Mouse (Mus musculus) megakaryocyte-erythroid progenitor cell, adult 5-6 weeks (primary cell): Measurements from ENCODE around the gene 9430097D07Rik. TPM values are rescaled to one million over a fixed set of nuclear protein-coding genes. Genes with fewer than 3 reads are reported as not detected.

Source experiments
- ATAC-seq: replicated peaks from 2 replicates; pipeline ENCODE4 v1.8.0; 2016; ENCODE audit warnings: mild to moderate bottlenecking, inconsistent platforms; ENCODE audit not compliant: severe bottlenecking, poor library complexity, low FRiP score, low TSS enrichment
- total RNA-seq, 2 experiments: library from RNA; stranded (forward) in 1 of 2; stranded (reverse) in 1 of 2; fragments of 200-1000, 215-1000 nt in 1 of 2; fragments of >200 nt in 1 of 2; fragmentation: Nextera tagmentation in 1 of 2; gene quantifications; 2 replicates each; pipeline ENCODE4 v1.2.3; 2014 to 2017

Gene 9430097D07Rik
- total RNA-seq (2014; fragmentation: Nextera tagmentation) (not detected in 2 replicates), total RNA-seq (2017) (0.75 TPM in 1 of 2 replicates, not detected in the other)

DNA sequence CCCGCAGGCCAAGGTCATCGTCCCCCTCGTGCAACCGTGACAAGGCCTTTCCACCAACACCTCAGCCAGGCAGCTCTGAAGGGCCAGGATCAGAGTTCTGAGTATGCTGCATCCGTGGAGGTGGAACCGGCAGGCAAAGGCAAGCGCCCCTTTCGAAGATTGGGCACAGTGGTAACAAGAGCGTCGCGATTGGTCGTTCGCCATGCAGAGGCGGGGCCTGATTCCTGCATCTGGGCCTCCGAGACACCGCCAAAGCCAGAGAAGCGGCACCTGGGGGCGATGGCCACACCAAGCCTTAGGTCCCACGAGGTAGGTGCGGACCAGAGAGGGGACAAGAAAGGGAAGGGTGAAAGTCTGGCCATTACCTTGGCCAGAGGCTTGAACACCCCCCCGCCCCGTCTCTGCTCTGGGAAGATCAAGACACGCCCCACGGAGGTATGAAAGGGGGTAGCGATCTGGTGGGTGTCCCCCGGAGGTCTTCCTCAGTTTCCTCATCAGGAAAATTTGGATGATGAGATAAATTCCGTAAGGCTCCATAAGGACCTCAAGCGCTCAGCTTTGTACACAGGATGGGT, at the start of gene 9430097D07Rik:
TSS of gene 9430097D07Rik (minus strand) at position 99 of the 575 bp plus-strand sequence.
- ATAC-seq: peak; percentile 59

DNA sequence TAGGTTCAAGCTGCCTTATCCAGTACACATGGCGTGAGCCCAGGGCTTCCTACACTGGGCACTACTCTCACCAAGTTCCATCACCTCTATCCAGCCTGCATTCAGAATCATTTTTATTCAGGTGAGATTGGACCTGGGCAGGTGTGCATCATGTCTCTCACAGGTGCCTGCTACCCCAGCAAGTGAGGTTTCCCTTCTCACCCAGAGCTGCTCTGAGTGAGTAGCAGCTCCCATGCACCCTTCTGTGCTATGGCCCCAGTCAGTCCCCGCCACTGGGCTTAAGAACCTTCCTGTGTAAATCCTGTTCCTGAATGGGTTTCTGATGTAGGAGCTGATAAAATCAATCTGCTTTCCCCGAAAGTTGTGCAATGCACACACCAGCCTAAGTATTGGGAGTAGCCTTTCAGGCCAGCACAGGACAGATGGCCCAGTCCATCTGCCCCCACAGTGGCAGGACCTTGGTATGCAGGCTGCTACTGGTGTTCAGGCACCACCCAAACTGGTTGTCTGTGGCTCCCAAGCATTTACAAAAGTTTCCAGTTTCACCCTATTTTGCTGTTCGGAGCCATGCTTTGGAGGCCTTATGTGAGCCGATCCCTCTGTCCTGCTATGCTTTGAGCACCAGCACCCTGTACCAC, 48.7 kb upstream of the 9430097D07Rik start:
- ATAC-seq: no peak

DNA sequence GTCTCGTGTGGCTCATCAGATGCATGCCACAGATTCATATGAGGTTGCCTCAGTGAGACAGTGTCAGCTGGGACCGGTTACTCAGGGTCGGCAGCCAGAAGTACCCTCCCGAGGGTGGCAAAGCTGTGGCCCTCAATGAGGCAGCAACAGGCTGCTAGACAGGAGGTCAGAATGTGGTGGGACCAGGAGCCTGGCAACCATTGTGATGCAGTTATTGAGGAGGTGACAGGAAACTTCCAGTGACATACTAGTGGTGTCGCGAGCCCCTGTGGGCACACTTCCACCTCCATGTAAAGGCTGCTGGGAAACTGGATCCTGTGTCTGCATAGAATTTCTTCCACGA, 46.0 kb upstream of the 9430097D07Rik start, which contains the start of gene Ak1:
TSS of gene Ak1 (plus strand) at position 242 of the 343 bp plus-strand sequence.
- ATAC-seq: no peak; the same call in 1 of the 2 replicates

DNA sequence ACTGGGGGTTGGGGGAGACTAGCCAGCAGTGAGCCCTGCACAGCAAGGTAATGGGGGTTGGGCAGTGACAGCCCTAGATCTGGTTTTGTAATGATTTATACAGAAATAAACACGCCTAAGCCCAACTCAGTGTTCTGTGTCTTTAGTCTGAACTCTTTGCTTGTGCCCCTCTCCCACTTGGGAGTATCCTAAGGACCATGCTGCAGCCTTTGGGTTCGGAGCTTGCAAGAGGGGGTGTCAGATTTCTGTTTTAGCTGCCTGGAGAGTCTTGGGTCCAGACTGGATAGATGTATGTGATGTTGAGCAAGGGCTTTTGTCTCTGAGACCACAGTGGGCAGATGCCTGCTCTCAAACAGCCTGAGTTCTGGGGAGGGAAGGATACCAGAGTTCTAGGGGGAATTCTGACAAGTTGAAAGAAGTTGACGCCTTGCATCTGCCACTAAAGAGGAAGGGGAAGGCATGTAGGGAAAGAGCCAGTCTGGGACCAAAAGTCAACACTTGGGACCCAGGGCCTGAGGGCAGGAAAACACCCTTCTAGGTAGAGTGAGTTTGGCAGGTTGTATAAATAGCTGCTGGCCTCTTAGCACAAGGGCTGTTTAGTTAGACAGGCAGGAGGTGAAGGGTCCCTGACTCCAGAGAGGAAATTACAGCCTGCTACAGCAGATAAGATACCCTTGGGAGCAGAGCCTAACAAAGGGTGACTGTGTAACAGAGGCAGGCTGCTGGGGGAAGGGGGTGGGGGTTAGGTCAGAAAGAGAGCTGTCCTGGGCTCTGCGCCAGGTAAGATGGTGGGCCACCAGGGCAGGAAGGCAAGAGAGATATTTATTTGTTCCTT, 45.4 kb upstream of the 9430097D07Rik start:
- peak; percentile 64 for ATAC-seq

DNA sequence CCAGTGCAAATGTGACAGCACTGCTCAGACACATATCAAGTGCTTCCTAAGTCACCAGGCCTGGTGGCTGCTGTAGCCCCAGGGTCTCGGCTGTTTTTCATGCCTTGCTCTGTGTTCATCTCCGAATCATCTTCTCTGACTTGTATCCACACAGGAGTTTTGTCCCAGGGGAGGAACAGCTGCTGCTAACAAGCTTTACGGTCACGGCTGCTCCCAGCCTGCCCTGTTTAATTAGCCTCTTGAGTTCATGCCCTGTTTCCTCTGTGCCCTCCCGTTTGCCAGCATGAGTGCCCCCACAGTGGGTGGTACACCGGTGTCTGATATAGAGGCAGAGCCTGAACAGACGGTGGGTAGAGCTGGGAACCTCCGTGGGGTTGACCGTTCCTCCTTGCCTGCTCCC, 42.6 kb upstream of the 9430097D07Rik start:
- ATAC-seq: no peak

DNA sequence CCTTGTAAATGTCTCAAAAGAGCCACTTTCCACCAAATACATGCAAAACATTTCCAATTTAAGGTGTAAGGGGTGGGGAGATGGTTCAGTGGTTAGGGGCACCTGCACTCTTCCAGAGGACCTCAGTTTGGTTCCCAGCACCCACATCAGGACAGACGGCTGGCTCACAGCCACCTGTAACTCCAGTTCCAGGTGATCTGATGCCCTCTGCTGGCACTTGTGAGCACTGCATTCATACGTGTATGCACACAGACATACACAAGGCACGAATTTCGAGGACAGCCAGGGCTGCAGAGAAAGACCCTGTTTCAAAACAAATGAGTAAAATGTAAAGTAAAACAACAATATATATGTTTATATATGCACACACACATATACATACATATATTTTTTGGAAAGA, 42.1 kb upstream of the 9430097D07Rik start:
- ATAC-seq: no peak

DNA sequence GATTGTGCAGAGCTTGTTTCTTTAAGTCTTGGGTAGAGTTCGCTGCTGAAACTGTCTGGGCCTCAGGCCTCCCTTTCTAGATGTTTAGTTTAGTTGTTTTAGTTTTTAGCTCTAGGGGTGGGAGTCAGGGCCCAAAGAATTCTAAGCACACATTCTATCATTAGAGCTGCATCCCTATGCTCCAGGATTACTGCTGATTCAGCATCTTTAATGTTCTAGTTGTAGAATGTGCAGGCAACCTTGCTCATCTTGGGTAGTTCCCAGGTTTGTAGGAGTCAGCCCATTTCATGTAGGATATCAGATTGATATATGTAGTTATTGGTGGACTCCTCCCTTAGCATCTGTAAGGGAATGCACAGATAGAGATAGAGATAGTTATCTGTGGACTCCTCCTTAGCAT, 41.6 kb upstream of the 9430097D07Rik start:
- no peak for ATAC-seq

DNA sequence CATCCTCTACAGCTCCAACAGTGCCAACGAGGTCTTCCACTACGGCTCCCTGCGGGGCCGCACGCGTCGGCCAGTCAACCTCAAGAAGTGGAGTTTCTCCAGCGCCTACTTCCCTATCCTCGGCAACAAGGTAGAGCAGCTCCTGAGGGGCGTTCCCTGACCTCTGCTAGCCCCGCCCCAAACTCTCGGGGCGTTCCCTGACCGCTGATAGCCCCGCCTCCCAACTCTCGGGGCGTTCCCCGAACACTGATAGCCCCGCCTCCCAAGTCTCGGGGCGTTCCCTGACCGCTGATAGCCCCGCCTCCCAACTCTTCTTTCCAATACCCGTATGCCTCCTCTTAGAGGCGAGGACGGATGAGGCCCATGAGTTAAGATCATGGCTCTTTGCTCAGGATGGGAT, 36.8 kb upstream of the 9430097D07Rik start:
- ATAC-seq: no peak

DNA sequence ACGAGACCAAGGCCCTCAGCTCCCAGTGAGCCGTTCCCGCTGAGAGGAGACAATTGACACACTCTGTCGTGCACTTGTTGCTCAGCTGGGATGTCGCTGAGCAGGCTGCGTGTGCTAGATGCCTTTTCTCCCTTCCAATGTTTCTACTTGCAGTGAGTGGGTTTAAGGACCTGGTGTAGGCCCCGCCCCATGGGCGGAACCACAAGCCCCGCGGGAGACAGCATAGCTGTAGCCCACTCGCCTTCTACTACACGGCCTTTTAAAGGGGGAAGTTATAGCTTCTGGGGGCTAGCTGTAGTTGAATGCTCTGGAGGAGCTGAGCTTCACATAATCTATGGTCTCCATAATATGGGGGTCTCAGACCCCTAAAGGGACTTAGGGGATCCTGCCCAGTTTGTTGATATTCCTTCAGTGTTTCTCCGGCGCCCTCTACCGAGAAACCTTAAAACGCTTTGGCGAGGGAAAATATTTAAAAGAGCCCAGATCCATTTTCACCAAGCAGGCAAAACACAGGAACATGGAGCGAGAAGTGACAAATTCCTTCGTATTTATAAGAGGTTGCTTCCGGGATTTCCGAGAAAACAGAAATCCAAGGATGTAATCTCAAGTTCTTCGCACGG, 35.2 kb upstream of the 9430097D07Rik start:
- ATAC-seq: no peak

DNA sequence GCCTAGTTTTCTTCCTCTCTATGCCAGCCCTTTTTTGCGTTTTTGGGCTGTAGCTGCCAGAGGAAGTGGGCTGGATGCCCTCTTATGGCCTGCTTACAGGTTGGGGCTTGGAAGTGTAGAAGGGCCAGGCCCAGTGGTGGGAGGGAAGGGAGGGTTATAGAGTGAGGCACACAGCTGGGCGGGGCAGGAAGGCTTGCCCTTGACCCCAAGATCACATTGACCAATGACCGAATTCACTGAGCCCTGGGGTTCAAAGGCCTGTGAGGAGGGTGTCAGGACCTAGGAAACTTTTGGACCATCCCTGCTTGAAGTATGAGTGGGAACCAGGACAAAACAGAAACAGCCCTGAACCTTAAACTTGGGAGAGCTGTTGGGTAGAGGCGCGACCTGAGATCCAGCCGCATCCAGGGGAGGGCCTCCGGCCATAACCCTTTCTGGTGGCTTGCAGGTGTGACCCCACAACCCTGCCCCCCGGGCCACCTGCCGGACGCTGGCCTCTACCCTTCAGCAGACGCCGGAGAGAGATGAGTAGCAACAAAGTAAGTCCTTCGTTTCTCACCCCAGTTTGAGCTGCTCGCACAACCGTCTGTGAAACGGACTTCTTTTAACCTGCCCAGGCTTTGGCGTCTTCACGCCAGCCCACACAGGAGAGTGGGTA, 33.4 kb upstream of the 9430097D07Rik start:
- no peak for ATAC-seq

DNA sequence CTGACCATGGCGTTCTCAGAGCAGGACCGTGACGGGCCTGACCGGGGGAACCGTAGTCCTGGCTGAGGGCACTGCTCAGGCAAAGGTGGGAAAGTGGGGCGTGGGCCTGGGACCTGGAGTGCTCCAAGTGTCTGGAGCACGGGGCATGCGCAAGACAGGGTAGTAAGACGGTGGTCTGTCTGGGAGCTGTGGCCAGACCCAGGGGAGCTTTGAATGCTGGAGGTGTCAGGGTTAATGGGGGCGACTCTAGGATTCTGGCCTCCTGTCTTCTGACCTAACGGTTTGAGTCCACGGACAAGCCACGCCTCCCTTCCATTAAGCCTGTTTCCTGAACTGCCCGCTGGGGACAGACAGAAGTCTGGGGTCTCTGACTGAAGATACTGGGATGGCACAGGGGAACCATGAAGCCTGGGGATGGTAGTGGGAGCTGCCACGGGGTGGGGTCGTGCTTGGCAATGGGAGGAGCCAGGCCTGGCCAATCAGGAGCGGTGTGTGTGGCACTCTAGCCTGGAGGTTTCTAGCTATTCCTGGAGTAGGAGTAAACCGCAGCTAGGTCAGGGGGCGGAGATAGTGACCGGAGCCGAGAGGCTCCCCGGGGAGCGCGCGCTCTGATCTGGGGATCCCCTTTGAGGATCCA, 32.8 kb upstream of the 9430097D07Rik start:
- ATAC-seq: peak; percentile 64

DNA sequence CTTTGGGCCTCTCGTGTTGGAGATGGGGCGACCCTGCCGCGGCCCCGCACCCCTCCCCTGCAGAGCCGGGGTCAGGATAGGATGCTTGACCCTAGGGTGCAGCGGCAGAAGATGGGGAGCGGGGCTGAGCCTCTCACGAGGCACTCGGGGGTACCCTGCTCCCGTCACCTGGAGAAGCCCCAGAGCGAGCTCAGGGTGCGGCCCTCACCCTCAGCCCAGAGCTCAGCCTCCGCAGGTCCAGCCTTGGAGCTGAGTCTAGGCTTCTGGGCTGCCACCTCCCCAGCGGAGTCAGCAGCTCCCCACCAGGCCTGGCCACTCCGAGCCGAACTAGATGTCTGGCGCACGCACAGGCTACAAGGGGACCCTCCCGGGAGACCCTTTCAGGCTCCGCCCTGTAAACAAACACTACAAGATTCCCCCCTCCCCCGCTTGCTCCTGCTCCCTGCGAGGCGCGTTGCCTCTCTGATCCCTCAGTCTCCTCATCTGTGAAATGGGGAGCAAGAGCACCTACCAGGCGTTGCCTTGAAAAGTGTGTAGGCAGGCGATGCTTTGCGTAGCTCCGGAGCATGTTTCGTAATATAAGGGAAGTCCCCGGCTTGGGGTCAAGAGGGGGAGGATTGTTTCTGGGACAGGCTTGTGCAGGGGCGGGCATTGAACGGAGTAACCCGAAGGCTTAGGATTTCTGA, 31.9 kb upstream of the 9430097D07Rik start:
- peak; percentile 32 for ATAC-seq

DNA sequence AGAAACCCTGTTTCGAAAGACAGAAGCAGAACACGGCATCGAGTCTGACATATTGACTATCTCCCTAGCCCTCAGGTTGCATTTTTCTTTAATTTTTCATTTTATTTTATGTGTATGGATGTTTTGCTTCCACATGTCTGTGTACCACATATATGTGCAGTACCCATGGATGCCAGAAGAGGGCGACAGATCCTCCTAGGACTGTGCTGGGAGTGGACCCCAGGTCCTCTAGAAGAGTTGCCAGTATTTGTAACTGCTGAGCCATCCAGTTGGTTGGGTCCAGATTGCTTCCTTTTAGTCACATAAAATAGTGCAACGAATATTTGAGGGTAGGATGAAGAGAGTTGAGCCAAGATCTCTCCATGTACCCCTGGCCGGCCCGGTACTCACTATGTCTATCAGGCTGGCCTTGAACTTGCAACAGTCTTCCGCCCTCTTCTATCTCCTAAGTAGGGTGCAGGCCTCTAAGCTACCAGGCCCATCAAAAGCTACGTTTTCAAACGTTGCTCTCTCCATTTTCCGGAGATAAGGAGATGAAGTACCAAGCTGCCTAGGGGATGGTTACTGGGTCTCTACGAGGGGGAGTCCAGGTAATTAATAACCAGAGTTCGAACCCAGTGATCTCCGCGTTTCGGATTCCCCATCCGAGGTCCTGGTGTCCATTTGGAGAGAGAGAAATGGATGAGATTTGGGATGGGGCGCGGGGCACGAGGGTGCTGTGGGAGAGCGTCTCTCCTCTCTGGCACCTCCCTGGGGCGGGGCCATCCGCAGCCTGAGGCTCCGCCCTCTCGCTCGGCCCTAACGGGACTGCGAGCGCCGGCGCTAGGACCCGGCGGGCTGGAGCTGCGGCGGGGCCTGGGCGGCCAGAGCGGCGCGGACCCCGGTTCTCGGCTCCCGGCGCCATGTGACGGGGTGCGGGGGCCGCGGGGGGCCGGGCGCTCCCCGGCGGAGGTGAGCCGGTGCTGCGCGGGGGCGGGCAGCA, 31.0 kb upstream of the 9430097D07Rik start:
- ATAC-seq: peak; percentile 57; the same call in 1 of the 2 replicates

DNA sequence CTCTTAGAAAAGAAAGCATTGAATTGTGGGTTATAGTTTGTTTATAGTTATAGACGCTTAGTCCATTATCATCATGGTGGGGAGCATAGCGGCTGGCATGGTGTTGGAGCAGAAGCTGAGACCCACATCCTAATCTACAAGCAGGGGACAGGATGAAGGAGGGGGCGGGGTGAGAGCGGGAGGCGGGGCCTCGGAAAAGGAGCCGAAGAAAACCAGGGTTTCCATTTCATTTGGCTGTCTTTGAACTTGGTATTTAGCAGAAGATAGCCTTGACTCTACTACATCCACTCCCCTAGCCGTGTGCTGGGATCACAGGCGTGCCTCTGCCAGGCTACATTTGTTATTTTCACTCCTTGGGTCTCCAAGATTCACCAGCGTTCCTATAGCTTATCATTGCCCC, 29.1 kb upstream of the 9430097D07Rik start:
- no peak for ATAC-seq

DNA sequence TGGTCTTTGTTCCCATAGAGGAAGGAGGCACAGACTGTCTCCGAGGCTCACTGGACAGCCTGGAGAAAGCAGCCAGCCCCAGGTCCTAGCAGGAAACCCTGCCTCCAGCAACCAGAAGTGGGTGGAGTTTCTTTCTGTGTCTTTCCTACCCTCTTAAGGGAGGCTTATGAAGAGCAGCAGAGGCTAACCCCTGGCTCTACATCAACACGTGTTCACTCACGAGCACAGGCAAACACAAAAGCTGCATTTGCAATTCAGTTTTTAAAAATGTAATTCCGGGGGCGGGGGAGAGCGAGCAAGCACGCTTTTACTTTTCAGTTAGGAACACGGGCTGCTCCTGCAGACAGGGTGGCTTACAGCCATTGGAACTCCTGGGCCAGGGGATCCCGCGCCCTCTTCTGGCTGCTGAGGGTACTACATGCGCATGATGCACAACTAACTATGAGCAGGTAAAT, 27.1 kb upstream of the 9430097D07Rik start:
- ATAC-seq: peak; percentile 60

DNA sequence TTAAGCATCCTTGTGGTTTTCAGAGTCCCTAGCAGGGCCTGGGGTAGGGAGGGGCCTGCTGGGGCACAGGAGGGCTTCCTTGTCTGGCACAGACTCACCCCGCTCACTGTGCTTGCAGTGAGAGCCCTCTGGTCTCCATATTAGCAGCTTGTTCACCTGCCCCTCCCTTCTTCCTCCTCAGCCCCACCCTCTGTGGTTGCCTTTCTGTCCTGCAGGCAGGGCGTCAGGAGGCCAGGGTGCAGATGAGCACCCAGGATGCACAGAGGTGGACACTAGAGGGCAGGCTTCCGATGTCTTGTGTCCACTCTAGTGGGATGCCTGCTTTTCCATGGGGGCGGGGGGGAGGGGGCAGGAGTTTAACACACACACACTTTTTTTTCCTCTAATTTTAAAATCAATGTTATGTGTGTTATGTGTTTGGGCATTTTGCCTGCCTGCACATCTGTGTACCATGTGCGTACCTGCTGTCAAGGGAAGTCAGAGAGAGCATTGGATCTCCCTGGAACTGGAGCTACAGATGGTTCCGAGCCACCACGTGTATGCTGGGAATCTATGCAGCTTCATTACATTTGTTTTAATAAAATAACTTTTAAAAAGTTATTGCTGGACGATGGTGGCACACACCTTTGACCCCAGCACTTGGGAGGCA, 26.1 kb upstream of the 9430097D07Rik start:
- ATAC-seq: peak; percentile 81

DNA sequence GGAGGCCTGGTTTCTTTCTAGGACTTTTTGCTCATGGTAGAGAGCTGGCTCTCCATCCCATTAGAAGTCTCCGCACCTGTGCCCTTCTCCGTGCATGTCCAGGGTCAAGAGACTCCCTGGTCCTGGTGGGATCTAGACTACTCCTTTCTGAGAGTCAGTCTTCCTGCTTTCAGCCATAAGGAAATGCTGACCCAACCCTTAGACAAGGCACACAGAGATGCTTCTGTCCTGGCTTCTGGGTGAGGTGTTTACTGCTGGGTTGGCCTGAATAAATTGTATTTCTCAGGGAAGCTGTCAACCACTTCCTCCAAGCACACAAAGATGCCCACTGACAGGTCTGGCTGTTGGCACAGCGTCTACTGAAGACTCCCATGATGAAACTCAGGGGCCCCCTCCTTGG, 23.9 kb upstream of the 9430097D07Rik start, which contains the start of gene St6galnac6:
TSS of gene St6galnac6 (plus strand) at position 301 of the 400 bp plus-strand sequence.
- no peak for ATAC-seq
